Mouse (Mus musculus) forelimb bud, embryonic 11.5 days (tissue): Measurements from ENCODE around the gene Adgrf5.

ENCODE experiments used
- DNase-seq: peaks from one replicate; pipeline ENCODE4 v3.0.0-alpha.2; 2012; ENCODE audit warnings: low read depth, low spot score

The Adgrf5 gene

GRCm38 (mm10) chr17:43376527-43376926 lies 16.3 kb downstream of the Adgrf5 start:
- no peak for DNase-seq

DNA sequence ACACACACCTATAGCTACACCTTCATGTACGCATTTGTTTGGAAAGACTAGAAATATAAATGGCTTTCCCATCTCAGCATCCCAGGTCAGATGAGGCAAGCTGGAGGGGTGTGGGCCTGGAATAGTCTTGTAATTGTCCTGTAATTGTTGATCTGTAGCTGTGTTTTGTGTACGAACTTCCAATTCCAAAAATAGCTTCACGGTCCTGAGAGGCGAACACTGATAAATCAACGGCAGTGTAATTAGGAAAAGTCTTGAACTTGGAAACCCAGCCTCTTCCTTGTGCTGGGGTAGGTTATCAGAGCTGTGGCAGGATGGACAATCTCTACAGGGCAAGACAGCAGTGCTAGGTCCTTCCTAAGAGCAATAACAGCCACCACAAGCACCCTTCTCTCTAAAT lies 18.5 kb downstream of the Adgrf5 start:
- DNase-seq: no peak

GRCm38 (mm10) chr17:43386331-43386730 lies 26.1 kb downstream of the Adgrf5 start:
- DNase-seq: no peak

DNA sequence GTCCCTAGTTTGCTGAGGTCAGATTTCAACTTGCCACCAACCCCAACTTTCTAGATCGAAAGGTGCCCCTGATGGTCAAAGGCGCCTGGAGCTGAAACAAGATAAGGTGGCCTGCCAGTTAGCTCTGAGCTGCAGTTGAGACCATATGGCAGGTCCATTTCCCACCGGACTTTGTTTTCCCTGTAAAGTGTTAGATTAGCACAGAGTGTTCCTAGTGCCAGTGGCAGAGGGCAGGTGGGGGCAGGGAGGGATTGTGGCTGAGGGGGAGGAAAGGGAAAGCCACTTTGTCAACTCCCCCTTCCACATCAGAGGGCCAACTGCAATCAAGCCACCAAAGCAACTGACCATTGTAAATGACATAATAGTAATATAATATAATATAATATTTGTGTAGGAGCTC lies 26.9 kb downstream of the Adgrf5 start:
- no peak for DNase-seq

DNA sequence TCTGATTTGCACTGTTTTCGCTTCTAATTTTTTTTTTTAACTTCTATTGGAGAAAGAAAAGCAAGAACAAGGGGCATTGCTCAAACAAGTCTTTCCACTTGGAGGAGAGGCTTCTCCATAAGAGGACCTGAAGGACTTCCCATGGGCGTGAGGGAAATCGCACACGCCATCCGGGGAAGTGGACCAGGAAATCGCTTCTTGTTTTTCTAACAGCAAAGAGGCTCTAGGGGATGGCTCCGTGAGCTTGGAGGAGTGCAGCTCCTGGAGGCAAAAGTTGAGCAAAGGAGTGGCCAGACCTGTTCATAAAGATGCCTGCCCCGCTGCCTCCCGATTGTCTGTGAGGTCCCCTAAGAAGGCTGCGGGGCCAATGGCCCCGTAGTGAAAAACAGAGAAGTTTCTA lies 29.0 kb downstream of the Adgrf5 start:
- DNase-seq: no peak

DNA sequence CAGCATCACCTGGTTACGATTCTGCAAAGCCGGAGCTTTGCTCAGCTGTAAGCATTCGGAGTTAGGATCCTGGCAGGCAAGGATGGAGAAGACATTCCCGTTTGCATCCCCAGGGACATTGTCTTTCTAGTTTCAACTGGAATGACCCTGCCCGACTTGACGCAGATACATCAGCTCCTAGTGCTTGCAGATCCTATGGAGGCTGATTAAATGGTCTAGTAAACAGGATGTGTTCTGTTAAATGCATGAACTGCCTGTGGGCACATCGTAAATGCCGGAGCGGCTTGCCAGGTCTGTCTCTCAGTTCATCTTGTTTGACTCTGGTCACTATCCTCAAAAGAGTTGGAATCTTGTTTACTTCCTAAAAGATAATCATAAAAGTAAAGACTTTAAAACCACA lies 31.9 kb downstream of the Adgrf5 start:
- peak; percentile 18 for DNase-seq

DNA sequence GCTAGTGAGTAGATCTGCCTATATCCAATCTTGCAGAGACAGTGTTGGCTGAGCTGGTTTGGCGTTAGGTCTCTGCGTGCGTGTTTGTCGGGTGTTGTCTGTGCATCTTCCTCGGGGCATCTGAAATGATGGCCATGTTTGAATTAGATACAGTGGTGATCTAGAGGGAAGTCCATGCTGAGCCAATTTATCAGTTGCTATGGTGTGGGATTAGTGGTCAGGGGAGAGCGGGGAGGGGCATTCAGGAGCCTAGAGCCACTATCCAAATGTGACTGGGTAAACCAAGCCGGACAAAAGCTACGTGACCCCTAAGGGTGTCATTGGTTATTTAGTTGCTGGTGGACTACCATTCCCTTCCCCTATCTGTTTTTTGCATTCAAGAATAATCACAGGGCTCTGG lies 33.4 kb downstream of the Adgrf5 start:
- DNase-seq: no peak

- no peak for DNase-seq
Observed at GRCm38 (mm10) chr17:43395400-43396258, 35.4 kb downstream of the Adgrf5 start.

- DNase-seq: no peak
Observed at GRCm38 (mm10) chr17:43398612-43399011, 38.4 kb downstream of the Adgrf5 start.

GRCm38 (mm10) chr17:43399151-43399550 lies 38.9 kb downstream of the Adgrf5 start:
- DNase-seq: no peak

GRCm38 (mm10) chr17:43400483-43400882 lies 40.2 kb downstream of the Adgrf5 start:
- no peak for DNase-seq

GRCm38 (mm10) chr17:43403851-43404250 lies 43.6 kb downstream of the Adgrf5 start:
- DNase-seq: no peak

- no peak for DNase-seq
Observed at GRCm38 (mm10) chr17:43404408-43404807, 44.2 kb downstream of the Adgrf5 start.

GRCm38 (mm10) chr17:43406321-43406720 lies 46.1 kb downstream of the Adgrf5 start:
- DNase-seq: no peak

GRCm38 (mm10) chr17:43407548-43407947 lies 47.3 kb downstream of the Adgrf5 start:
- no peak for DNase-seq

- DNase-seq: no peak
Observed at GRCm38 (mm10) chr17:43413182-43413581, 52.9 kb downstream of the Adgrf5 start.

DNA sequence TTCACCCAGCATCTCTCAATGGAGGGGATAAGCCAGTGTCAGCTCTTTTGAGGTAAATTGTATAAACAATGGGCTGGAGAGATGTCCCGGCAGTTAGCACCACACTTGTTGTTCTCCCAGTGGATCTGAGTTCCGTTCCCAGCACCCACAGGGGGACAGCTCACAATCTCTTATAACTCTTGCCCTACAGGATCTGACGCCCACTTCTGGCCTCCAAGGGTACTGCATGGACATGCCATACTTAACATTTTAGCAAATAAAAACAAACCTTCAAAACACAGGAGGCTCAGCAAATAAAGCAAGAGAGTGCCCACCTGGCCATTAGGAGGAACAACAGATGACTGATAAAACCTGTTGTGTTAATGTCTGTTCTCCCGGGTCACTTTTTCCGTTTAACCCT lies 59.0 kb downstream of the Adgrf5 start:
- DNase-seq: no peak

- no peak for DNase-seq
Observed at GRCm38 (mm10) chr17:43420381-43420780, 60.1 kb downstream of the Adgrf5 start.

GRCm38 (mm10) chr17:43423953-43424352 lies 63.7 kb downstream of the Adgrf5 start:
- no peak for DNase-seq

DNA sequence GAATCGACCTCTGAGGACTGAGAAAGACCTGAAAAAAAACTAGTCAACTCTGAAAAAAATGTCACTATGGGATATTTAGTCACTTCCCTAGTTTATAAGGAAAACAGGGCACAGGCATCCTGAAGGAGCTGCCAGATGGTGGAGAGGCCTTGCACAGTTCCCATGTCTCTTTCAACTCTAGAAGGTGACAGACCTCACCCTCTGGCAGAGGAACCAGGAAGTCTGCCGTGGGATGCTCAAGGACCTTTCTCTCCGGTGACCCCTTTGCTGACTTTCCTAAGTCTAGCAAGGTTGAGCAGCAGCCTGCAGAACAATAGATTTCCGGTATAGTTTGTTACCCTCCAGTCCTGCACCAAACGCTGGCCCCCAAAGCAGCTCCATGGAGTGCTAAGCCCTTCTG lies 71.4 kb downstream of the Adgrf5 start:
- peak; percentile 5 for DNase-seq

DNA sequence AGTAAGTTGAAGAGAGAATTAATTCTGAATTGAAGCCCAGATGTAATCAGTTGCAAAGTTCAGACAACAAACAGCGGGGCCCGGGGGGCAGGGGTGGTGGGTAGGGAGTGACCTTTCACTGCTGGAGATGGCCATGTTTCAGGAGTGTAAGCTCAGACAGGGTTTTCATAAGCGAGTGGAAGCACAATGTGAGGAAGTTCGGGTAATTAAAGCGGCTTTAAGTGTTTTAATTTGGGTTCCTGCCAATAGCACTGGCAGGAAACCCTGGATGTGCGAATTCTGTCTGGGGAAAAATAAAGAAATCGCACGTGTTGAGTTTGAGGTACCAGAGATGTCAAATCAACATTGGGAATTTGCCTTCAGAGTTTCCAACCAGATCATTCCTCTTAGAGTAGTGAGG lies 74.2 kb downstream of the Adgrf5 start:
- no peak for DNase-seq

- DNase-seq: no peak
Observed at GRCm38 (mm10) chr17:43451216-43451615, 91.0 kb downstream of the Adgrf5 start.

GRCm38 (mm10) chr17:43458598-43458997 lies 98.3 kb downstream of the Adgrf5 start:
- DNase-seq: peak; percentile 79
